Mouse (Mus musculus): ENCODE data around the gene Ndufs1. TPM values are rescaled to one million over a fixed set of nuclear protein-coding genes. Genes with fewer than 3 reads are reported as not detected.

The Ndufs1 gene
- polyA plus RNA-seq, 1 experiment from 2014 or later = 137 TPM

DNA sequence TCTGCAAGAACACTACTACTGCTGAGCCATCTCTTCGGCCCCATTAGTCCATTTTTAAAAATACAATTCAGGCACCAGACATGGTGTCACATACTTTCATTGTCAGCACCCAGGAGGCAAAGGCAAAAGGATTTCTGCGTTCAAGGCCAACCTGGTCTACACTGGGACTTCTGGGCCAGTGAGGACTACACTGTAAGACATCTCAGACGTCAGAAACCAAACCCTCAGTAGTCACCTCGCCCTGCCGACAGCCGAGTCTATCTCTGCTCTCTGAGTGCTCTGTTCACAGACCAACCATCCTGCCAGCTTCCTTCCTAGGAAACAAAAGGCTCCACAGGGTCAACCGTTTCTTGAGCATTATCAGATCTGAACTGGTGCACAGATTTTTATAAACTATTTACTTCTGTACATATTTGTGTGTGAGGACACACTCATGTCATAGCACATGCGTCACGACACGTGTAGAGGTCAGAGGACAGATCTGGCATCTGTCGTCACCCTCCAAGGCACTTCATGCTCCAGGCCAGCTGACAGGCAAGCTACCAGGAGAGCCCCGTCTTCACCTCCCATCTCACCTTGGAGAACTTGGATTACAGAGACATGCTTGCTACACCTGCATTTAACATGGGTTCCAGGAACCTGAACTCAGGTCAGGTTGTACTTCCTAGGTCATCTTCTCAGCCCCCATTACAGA, 73.7 kb downstream of the Ndufs1 start:
- H3K4me3 ChIP-seq (replicated peaks; ENCODE audit: low read length) = no peak overlapping the region
- ATAC-seq (ENCODE audit: insufficient read depth, low FRiP score) = no peak
- H3K36me3 ChIP-seq (ENCODE audit: control insufficient read depth, insufficient read depth, low read length) = peaks cover 28% of the 10 kb centered on the region
- H3K4me2 ChIP-seq (ENCODE audit: low read depth, low read length) = no peak overlapping the region
- no peaks in the 10 kb centered on the region for H3K27me3 ChIP-seq (ENCODE audit: control insufficient read depth, insufficient read depth, low read length)
- no peaks in the 10 kb centered on the region for H3K9me3 ChIP-seq (replicated peaks; ENCODE audit: control insufficient read depth, low read length)
- H3K4me1 ChIP-seq (ENCODE audit: control insufficient read depth, insufficient read depth, low read length) = peaks cover 4% of the 10 kb centered on the region
- 83% methylated on average over 12 of the region's 12 CpGs for WGBS
- no peak overlapping the region for H3K27ac ChIP-seq (ENCODE audit: low read length)
- H3K9ac ChIP-seq (ENCODE audit: low read length) = no peak overlapping the region

DNA sequence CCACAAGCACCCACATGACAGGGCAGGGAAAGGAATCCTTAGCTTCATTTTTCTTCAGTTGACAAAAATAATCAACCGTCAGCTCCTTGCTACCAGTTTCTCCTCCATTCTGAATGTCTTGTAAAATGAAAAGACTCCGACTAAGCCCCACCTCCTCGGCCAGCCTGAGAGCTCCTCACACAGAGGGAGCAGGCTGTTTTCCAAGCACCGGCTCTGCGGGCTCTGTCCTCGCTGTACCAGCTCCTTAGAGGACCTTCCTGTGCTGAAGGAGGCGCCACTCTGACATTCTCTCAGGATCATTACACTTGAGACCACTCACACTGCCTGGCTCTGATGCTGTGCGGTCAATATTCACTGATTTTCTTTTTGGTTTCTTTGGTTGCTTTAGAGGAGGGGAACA, 76.4 kb downstream of the Ndufs1 start:
- H3K9me3 ChIP-seq (replicated peaks; ENCODE audit: control insufficient read depth, low read length) = no peaks in the 10 kb centered on the region
- ATAC-seq (ENCODE audit: insufficient read depth, low FRiP score) = no peak
- no peak overlapping the region for H3K4me3 ChIP-seq (replicated peaks; ENCODE audit: low read length)
- 92% methylated on average over 8 of the region's 8 CpGs for WGBS
- no peak overlapping the region for H3K9ac ChIP-seq (ENCODE audit: low read length)
- H3K4me2 ChIP-seq (ENCODE audit: low read depth, low read length) = no peak overlapping the region
- no peaks in the 10 kb centered on the region for H3K4me1 ChIP-seq (ENCODE audit: control insufficient read depth, insufficient read depth, low read length)
- H3K27me3 ChIP-seq (ENCODE audit: control insufficient read depth, insufficient read depth, low read length) = no peaks in the 10 kb centered on the region
- H3K27ac ChIP-seq (ENCODE audit: low read length) = no peak overlapping the region
- peaks cover 22% of the 10 kb centered on the region for H3K36me3 ChIP-seq (ENCODE audit: control insufficient read depth, insufficient read depth, low read length)

- Histone ChIP-seq H3K9me3 (replicated peaks; ENCODE audit: control insufficient read depth, low read length) (no peaks in the 10 kb centered on the region), H3K4me1 (ENCODE audit: control insufficient read depth, insufficient read depth, low read length) (no peaks in the 10 kb centered on the region), H3K36me3 (ENCODE audit: control insufficient read depth, insufficient read depth, low read length) (peaks cover 18% of the 10 kb centered on the region), H3K27me3 (ENCODE audit: control insufficient read depth, insufficient read depth, low read length) (no peaks in the 10 kb centered on the region), H3K27ac (ENCODE audit: low read length) (no peak overlapping the region), H3K4me2 (ENCODE audit: low read depth, low read length) (no peak overlapping the region), H3K4me3 (replicated peaks; ENCODE audit: low read length) (no peak overlapping the region), H3K9ac (ENCODE audit: low read length) (no peak overlapping the region)
- no peak for ATAC-seq (ENCODE audit: insufficient read depth, low FRiP score)
- WGBS = 80% methylated on average over 4 of the region's 4 CpGs
These were observed 77.8 kb downstream of the Ndufs1 start for GRCm38 (mm10) chr1:63098831-63099230.

GRCm38 (mm10) chr1:63096071-63096470, 80.6 kb downstream of the Ndufs1 start:
- H3K9ac ChIP-seq (ENCODE audit: low read length) = no peak overlapping the region
- no peak overlapping the region for H3K27ac ChIP-seq (ENCODE audit: low read length)
- WGBS = 86% methylated on average over 5 of the region's 5 CpGs
- no peak for ATAC-seq (ENCODE audit: insufficient read depth, low FRiP score)
- H3K27me3 ChIP-seq (ENCODE audit: control insufficient read depth, insufficient read depth, low read length) = no peaks in the 10 kb centered on the region
- H3K4me2 ChIP-seq (ENCODE audit: low read depth, low read length) = no peak overlapping the region
- H3K4me3 ChIP-seq (replicated peaks; ENCODE audit: low read length) = no peak overlapping the region
- H3K4me1 ChIP-seq (ENCODE audit: control insufficient read depth, insufficient read depth, low read length) = no peaks in the 10 kb centered on the region
- H3K9me3 ChIP-seq (replicated peaks; ENCODE audit: control insufficient read depth, low read length) = no peaks in the 10 kb centered on the region
- H3K36me3 ChIP-seq (ENCODE audit: control insufficient read depth, insufficient read depth, low read length) = peaks cover 12% of the 10 kb centered on the region; the same call in 1 of the 2 replicates

Small RNAs within 50 kb of the gene (microRNA-seq; reads per million reads assigned to microRNA genes)
- not detected for gene Gm24557
- gene Gm27512 = not detected

Other genes starting within 250 kb of the Ndufs1 start
- gene Ino80d, start 62.2 kb downstream of the Ndufs1 start, polyA plus RNA-seq (2015; fragmentation: Nextera tagmentation; extraction: Ambion mirVana) = 8.0 and 10.5 TPM in 2 replicates
- gene Eef1b2, start within 50 bp of the Ndufs1 start, polyA plus RNA-seq (2015; fragmentation: Nextera tagmentation; extraction: Ambion mirVana) = 464 and 508 TPM in 2 replicates
- gene Gpr1, start 37.7 kb upstream of the Ndufs1 start, polyA plus RNA-seq (2015; fragmentation: Nextera tagmentation; extraction: Ambion mirVana) = 0.11 and 0.26 TPM in 2 replicates
- 3.9 and 5.6 TPM in 2 replicates for gene Zdbf2, start 96.4 kb upstream of the Ndufs1 start, polyA plus RNA-seq (2015; fragmentation: Nextera tagmentation; extraction: Ambion mirVana)

All from stomach, embryonic 16.5 days (tissue).